Mouse (Mus musculus) naive thymus-derived CD4-positive, alpha-beta T cell, adult 2 months (primary cell): ENCODE measurements at regions not wholly inside any gene's neighbourhood (a gene's known extent, or its start where the extent isn't known, plus 50 kb on each side); places are given as distances from the start of the nearest gene placed in this dataset.

Experiments
- DNase-seq: peaks from one replicate; pipeline ENCODE4 v3.0.0-alpha.2; 2011; ENCODE audit warnings: low read depth

DNA sequence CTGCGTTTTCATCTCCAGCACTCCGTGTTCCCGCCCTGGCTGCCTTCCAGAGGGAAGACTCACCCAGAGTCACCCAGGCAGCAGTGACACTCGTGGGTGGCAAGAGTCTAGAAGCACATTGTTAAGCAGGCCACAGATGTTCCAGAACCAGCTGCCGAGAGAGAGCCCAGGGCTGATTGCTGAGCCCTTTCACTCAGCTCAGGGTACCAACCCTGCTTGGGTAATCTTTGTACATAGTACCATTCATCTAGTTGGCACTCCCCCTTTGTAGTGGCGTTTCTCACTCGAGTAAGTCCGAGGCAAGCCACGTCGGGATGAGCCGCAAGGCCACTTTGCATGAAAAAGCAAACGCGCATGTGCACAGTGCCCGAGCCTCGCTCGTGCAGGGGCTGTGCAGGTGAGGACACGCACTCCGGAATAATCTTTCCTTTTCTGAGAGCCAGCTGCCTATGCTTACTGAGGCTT, 156.9 kb downstream of the Zfp281 start:
- DNase-seq, result no peak

DNA sequence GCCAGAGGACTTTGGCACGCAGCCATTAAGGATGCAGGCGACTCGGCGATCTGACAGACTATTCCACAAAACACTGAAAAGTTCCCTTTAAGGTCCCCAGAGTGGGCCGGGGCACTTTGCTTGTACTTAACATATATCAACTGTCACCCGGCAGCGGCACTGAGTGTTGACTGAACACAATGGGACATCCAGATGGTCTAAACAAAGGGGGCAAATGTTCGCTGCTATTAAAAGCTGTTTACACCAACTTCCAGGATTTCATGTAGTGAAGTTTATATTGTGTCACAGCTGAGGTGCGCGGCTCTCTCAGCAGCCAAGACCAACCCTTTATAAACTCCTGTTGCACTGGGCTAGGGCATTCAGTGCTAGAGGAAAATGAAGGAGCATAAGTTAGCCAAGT, 157.6 kb downstream of the Zfp281 start:
- DNase-seq, result no peak

DNA sequence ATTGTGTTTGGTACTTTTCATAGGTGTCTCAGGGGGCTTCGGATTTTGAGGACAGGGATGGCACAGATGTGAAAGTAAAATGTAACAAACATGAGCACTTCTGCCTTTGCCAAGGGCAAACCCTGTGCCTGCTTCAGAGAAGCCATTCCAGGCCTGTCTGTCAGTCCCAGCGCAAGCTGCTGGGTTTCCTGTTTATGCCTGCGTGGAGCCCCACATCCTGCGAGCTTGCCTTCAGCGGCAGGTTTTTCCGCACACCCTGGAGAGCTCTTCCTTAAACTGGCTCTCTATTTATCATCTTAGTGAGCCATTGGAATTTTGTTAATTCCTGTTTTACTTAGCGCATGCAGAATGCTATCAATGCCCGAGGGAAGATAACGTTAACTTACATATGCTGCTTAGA, 159.5 kb downstream of the Zfp281 start:
- DNase-seq, result no peak

DNA sequence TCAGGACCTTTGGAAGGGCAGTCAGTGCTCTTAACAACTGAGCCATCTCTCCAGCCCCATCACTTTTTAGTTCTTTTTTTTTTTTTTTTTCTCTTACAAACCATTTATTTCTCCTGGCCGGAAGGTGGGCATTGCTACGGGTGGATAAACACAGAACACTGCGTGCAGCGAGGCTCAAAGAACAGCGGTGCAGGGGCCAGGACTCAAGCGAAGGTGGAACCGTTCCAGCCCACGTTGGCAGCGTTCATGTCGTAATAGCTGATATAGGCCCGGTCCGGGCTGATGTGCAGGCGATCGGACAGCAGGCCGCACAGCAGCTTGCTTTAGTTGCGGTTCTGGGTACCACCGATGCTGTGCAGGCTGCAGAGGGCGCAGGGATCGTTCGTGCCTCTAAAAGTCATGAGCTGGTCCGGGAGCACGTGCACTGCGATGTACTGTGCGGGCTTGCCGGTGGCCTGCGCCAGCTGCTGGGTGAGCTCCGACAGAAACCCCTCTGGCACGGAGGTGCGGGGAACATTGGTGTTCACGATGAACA, 164.3 kb downstream of the Zfp281 start:
- DNase-seq, result no peak

DNA sequence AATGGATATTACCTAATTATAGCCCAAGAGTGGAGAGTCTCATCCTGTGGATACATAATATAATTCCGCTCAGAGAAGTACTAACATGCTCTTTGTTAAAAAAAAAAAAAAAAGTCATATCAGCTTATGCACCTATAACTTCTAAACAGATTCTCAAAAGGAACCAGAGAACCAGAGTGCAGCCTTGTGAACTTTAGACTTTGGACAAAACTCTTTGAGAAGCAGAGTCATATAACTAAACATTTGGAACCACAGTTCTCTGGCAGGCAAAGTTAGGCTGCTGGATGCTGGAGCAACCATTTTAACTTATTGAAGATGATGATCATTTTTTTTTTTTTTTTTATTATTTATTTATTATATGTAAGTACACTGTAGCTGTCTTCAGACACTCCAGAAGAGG, 166.9 kb downstream of the Zfp281 start:
- DNase-seq, result no peak
